Mouse (Mus musculus) kidney, postnatal 4 days (tissue): Measurements from ENCODE around the gene Syt14.

ENCODE experiments used
- DNase-seq, 2 experiments: peaks; one replicate each; pipeline ENCODE4 v3.0.0; 2021; ENCODE audit warnings: mixed read lengths in 2 of 2

Syt14 gene

DNA sequence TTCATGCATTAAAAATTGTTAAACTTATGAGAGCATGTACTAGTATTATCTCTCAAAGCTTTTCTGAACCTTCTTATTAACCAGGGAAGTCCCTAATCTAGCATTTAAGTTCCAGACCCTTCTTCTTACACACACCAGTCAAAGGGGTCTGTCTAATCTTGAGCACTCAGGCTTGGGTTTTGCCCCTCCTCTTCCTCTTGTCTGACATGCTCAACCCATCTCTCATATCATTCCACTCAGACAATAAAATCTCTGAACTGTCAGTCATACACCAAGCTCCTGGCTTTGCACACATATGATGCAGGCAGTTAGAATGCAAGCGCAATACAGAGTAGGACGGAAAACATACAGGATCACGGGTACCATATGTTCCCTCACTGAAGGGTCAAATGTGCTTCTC lies 48.4 kb downstream of the Syt14 start:
- DNase-seq, result no peak

DNA sequence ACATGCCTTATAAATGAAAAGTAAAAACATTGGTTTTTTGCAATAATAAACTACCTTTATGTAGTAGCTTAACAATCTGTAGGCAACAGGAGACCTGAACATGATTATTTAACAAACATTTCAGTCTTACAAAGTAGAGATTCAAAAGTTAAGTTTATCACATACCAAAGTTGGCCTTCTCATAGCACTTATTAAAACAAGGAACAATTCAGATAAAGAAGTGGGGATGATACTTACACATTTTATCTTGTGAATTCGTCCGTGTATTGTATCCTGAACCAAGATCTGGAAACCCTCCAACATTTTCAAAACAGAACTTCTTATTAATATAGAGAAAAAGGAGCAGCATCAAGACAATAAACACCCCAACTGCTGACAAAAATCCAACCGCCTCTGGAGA lies 49.1 kb downstream of the Syt14 start:
- no peak for DNase-seq

DNA sequence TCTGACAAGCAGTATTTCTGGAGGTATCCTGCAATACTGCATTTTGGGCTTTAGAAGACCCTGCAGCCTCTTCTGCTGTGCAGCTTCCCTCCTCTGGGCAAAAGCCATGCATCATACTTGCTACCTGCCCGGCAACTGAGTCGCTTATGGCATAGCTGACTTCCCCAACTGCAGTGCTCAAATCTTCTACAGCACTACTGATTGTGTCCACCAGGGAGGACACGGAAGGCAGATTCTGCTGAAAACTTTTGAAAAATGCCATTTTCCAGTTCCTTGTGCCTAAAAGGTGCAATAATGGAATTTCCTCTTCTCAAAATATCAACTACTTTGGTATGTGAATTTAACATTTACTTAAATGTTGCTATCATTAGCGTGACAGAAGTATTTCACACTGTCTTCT lies 51.2 kb downstream of the Syt14 start:
- DNase-seq, result no peak

DNA sequence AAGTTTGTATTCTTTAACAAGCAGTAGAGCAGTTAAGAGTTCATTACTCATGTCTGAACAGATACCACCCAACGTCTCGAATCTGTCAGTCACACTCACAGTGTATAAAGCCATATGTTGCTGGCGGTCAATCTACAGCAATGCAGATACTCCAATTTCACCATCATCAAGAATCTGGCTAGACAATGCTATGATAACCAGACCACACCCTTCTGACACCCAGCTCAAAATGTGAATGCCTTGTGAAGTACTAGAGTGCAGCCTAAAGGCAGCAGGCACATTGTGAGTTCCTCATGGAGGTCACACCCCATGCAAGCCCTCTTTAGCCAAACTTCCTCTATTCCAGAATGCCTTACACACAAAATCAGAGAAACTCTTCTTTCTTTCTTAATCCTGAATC lies 53.9 kb downstream of the Syt14 start:
- DNase-seq, result no peak

DNA sequence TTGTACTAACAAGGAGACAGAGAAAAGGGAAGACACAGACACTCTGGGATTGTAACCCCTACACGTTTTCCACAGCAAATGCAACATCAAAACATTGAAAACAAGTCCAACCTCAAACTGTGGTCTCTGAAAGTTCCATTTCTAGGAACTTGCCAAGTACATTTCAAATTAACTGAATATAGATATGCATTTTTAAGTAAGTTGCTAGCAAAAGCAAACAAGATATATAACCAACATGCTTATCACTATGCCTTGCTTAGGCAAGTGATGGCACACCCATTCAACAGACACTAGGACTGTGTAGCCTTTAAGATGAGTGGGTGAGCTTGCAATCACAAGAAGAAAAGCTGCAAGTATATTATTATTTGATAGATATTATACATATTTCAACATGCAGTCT lies 54.5 kb downstream of the Syt14 start:
- no peak for DNase-seq

DNA sequence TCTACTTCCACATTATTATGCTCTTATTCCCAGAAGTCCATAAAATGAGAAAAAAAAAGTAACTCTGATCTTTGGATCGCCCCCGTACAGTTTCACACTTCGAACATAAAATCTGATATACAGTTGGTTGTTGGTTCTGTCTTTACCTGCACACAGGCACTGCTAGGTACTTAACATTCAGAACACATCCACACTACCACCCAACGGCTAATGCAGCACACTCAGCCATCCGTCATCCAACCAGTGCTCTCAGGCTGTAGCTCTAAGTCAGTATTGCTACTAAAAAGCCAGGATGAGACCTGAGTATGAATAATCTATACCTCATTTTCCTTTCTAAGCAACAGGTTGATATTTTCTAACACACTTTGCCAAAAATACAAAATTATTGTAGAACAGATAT lies 73.3 kb downstream of the Syt14 start:
- no peak for DNase-seq

DNA sequence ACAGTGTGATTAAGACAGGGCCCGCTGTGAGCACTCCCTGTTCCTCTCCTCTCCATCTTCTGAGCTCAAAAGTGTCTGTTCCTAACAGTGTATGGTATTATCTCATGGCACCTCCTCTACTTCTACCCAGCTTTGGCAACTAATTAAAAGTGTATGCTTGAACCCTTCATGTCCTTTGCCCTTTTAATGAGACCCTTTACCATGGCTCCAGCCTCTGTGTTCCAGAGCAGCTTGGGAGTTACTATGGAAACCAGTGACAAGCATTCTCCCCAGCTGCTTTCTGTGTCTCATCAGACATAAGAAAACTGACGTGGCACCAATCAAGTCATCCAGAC lies 87.8 kb downstream of the Syt14 start:
- DNase-seq, result no peak

DNA sequence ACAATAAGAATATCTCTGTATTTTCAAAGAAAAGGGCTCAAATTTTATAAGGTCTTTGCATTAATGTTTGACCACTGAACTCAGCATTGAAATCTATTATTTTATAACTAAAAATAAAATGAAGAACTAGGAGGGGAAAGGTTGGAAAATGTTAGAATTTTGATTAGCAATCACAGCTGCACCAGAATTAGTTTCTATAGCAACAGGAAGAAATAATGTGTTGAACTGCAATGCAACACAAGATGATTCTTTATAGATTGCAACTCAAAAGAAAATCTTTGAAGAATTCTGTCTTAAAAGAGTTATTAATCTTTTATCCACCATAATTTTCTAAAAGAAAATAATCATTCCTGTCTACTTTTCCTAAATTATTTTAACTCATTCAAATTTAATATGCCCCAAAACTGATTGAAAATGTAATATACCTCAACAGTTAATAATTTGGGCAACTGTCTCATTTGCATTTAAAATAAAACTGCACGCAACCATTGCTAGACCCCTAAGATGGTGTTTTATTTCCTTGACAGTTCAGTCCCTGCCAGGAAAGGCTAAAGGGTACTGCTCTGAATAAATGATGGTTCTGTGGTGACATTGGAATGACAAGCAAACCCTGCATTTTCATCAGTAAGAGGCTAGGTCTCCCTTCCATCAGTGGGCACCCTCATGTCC lies 88.3 kb downstream of the Syt14 start:
- DNase-seq, result no peak

DNA sequence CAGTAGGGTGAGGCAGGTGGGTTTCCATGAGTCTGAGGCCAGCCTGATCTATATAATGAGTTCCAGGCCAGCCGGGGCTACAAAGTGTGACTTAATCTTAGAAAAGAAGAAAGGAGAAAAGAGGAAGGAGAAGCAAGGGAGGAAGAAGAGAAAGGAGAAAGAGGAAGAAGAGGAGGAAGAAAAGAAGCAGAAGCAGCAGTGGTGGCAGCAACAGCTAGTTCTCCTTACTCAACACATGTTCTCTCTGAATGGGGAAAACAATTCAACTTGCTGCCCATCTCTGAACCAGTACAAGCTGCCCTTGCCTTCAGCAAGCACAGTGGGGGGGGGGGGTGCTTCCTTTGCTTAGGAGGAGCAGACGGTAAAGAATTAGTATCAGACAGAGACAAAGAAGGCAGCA lies 96.5 kb downstream of the Syt14 start:
- DNase-seq, result no peak

DNA sequence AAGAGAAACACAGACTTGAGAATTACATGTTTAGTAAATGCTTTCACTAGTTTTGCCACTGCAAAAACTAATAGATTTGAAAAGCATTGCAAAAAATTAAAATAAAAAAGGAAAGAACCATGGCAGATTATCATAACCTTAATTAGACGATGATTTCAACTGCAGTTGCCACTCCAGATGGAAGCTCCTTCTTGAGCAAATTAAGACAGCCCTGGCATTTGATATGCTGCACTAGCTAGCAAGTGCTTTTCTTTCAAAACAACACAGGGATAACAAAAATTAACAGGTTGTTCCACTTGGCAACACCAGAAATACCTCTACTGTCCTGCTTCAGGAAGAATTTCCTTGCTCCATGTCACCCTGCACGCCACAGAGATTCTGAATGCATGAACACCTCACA lies 97.6 kb downstream of the Syt14 start:
- no peak for DNase-seq

DNA sequence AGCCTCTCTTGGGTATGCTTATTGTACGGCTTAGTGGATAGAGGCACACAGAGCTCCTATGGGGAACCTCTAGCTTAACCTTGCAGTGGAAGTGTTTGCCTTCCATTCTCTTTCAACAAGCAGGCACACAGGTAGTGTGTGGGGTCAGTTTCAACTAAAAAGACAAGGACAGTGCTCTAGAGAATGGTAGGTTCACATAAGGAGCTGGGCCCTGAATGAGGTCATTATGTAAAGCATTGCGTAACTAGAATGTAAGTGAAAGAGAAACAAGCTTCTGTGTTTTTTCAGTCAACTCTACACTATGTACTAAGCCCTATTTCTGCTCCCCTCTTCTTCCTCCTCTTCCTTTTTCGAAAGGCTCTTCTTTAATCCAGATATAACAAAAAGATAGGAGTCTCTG lies 103.8 kb downstream of the Syt14 start:
- no peak for DNase-seq

DNA sequence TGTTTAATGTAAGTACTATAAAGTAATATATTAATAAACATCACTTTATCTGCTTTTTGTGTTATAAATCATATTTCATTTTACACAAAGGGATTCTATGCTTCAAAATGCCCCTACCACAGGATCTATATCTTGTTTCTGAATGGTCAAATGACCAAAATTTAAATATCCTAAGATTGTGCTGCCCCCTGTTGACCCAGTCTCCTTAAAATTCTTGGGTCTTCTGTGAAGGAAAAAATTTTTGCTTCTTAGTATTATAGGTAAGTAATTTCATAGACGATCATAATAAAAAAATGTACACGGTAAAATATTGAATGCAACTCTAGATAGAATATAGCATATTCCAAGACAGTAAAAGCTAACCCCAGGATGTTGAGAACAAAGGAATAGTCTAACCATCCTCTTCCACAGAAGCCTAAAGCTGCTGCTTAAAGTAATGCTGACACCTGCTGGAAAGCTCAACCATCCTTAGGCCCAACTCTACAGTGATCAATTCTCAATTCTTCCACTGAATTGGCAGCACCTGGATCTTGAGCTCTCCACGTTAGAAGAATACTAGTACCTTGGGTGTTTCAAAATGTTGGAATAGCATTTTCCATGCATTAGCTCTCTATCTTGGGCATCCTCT lies 123.4 kb downstream of the Syt14 start:
- DNase-seq, result peak; percentile 60 to 63

DNA sequence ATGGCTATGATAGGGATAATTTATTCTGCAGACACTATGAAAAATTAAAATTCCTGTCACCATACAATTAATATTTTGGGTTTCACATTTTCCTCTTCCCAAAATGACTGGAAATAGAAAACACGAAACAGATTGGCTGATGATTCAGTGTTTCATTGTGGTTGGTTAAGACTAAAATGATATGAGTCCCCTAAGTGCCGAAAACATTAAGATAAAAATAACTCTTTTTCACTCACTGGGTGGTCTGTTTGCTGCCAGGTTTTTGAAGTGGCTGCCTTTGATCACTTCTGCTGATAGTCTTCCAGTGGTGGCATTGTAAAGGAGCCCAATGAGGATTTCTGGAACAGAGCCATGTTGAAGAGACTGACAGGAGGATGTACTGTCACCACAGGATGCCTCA lies 134.1 kb downstream of the Syt14 start:
- no peak for DNase-seq

DNA sequence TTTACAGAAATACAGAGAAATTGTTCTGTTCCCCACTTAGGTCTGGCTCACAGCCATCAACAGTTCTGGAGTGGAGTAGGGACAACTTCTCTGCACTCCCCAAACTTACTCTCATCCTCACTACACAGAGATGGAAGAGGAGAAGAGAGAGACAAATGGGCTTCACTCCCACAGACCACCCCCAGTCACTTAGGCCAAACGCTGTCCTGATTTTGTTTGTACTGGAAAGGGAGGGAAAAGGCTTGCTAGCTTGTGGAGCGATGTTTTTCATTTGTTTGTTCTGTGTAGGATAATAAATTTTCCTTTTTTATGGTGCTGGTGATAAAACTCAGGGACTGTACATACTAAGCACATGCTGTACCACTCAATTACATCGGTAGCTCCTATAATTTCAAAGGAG lies 134.7 kb downstream of the Syt14 start:
- DNase-seq, result peak; percentile 14 to 30

DNA sequence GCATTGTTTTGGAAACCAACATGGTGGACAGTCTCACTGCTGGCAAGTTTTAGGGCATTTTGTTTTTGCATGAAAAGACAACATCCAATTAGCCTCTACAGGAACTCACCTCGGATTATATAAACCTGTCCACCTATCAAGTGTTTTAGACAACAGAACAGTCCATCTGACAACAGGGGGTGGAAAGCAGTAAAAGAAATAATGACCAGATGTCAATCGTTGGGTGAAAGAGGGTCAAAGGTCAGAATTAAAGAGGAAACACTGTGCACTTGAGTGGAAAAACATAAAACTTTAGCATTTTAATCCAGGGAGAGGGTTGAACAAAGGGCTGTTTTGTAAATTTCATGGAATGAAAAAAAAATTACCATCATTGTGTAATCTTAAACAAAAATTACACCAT lies 136.8 kb downstream of the Syt14 start:
- DNase-seq, result no peak

DNA sequence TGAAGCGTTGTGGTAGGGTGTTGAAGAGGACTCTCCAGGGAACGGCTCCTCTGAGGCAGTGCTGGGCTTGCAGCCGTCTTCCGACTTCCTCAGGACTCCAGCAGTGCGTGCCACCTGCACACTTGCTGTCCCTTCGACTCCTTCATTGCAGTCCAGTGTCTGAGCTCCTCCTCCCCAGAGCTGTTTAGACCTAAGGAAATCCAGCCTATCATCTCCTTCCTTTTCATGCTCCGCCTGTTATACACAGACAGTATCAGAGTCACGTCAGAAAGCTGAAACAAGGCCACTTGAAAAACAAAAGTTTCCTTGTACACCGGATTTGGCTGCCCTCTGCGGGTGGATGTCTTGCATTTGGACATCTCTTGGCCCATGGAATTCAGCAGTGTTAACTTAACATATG lies 138.4 kb downstream of the Syt14 start:
- DNase-seq, result peak; percentile 16 to 25

DNA sequence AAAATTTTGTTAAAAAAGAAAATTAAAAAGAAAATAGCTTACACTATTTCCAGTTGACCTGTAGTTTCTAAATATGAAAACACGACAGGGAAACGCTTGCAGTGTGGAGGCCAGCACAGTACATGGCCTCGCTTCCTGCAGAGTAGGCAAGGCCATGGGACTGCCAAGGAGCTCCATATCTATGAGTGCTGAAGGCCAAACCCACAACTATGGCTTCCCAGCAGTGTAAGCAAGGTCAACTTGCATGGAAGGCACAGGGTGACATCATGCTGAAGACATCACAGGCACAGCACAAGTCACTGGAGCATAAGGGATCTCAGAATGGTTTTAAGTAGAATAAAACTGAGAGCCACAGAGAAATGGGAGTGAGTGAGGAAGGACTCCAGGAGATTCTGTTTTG lies 139.5 kb downstream of the Syt14 start:
- no peak for DNase-seq

DNA sequence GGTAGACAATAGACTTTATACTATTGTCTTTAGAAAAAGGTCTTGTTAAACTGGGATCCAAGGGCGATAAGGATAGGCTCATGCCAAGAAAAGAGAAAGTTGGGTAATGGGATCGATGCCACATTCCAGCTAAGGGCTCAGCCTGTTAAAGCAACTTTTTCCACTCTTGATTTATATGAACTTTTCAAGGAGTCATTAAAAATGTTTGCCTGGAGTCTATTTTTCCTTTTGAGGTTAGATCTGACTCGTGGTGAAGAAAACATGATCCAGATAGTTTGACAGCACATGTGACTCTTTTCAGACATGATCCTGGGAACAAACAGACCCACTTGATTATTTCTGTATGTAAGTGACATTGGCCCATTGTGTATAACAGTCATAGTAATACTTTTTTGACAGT lies 144.9 kb downstream of the Syt14 start:
- DNase-seq, result no peak

DNA sequence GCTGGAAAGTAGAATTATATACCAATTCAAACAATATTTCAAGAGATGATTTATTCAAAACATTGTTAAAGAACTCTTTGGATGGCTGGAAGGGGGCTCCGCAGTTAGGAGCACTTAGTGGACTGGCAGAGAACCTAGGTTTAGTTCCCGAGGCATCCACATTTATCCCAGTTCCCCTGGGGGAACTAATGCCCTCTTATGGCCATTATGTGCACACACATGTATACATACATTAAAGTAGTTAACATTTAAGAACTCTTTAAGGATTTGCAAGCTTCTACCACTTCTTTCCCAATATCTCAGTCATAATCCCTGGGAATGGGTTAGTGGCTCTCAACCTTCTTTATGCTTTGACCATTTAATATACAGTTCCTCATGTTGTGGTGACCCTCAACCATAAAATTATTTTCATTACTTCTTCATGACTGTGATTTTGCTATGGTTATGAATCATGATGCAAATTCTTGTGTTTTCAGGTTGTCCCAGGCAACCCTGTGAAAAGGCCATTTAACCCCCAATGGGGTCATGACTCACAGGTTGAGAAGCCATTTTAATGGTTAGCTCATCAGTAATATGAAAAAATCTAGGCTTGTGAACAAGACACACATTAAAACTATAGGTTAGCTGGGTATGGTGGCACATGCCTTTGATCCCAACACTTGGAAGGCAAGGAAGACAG lies 152.8 kb downstream of the Syt14 start:
- DNase-seq, result no peak

DNA sequence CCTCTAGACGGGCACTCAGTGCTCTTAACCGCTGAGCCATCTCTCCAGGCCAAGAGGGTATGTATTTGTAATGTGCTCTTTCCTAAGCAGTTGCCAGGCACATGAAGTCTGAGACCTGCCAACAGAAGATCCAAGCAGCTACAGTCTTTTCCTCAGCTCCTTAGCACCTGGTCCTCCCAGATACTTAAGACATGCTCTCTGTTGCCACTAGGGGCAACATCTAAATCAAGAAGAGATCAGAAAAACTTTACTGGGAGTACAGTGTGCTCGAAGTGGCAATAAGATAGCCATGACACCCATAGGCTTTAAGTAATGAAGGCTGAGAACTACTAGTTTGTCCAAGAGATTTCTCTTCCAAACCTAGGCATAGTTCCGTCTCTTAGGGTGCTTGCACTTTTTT lies 155.4 kb downstream of the Syt14 start:
- no peak for DNase-seq

DNA sequence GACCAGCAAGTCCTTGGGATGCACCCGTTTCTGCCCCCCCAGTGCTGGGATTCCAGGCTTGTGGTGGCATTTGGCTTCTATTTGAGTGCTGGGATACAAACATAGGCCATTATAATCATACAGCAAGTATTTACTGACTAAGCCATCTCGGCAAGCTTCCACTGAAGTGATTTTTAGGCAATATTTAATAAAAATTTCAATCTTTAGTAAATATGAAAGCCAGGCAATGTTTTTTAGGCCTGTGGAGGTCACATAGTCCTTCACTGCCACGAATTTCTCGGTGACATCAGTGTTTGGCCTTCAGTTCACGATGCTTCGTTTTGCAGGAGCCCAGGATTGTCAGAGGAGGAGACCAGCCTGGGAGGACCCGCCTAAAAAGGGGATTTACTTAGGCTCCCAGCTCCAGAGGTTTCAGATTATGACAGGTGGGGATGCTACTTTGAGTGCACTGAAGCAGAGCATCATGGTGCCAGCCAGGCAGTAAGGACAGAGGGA lies 156.4 kb downstream of the Syt14 start:
- DNase-seq, result no peak

DNA sequence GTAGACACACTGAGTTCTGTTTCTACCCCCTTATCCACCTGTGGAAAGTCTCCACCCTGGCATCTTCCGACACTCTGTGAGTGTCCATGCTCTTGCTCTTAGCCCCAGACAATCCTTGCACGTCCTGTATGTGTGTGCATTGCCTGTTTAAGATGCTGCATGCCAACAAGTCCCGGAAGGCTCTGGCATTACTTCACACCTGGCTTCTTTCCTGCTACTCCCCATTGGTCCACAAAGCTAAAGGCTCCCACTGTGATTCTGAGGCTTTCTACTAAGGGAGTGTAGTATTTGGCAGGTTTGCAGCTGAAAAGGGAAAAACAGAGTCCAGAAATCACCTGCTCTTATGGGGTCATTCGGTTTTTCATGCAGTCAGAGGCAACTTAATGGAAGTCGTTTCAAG lies 162.7 kb downstream of the Syt14 start:
- DNase-seq, result no peak

DNA sequence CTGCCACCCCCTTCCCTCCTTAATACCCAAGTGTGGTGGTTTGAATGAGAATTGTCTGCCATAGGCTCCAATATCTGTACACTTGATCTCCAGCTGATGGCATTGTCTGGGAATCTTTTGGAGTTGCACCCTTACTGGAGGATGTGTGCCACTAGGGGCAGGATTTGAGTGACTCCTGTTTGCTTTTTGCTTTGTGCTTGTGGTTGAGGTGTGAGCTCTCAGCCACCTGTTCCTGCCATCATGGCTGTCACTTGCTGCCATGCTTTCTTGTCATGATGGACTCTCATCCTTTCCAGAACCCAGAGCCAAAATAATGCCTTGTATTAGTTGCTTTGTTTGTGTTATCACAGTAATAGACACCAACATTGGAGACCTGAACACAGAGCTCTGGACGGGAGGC lies 165.8 kb downstream of the Syt14 start:
- no peak for DNase-seq

DNA sequence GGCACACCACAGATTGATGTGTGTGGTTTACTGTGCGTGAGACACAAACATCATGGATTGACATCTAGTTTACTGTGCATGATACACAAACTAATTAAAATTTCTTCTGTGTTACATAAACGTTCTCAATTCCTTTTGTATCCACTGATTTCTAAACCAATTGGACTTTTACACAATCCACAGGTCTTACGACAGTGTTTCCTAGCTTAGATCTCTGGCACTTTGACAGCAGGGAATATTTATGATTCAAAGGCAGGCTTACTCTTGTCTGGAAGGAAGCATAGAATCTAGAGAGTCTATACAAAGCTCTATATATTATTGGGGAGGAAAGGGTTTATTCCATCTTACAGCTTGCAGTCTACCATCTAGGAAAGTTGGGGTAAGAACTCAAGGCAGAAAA lies 171.1 kb downstream of the Syt14 start:
- no peak for DNase-seq
